Mouse (Mus musculus) C2C12 (cell line): ENCODE results near the gene Rfc2.

Experiments used
- CEBPB ChIP-seq: IDR thresholded peaks from one replicate; pipeline ENCODE4 v1.6.1; 2011; ENCODE audit warnings: low read depth, mild to moderate bottlenecking, control low read depth, moderate library complexity
- CTCF ChIP-seq: IDR thresholded peaks from one replicate; pipeline ENCODE4 v1.5.1; 2011; ENCODE audit not compliant: control insufficient read depth, insufficient read depth, insufficient read length
- MAX ChIP-seq: IDR thresholded peaks from one replicate; pipeline ENCODE4 v1.6.1; 2011; ENCODE audit warnings: mild to moderate bottlenecking, control low read depth
- MYOD1 ChIP-seq: IDR thresholded peaks from one replicate; pipeline ENCODE4 v1.6.1; 2011; ENCODE audit warnings: low read depth; ENCODE audit not compliant: control insufficient read depth, insufficient read length
- MYOG ChIP-seq: IDR thresholded peaks from one replicate; pipeline ENCODE4 v1.6.1; 2011; ENCODE audit not compliant: control insufficient read depth, insufficient read length; ENCODE audit errors: extremely low read depth
- USF1 ChIP-seq: IDR thresholded peaks from one replicate; pipeline ENCODE4 v1.6.1; 2011; ENCODE audit warnings: low read depth, mild to moderate bottlenecking, control low read depth, moderate library complexity

GRCm38 (mm10) chr5:134553951-134554546 is 27.1 kb upstream of the Rfc2 start:
- TF ChIP-seq CTCF (no peak), MYOD1 (no peak), USF1 (no peak), CEBPB (no peak), MAX (no peak), MYOG (no peak)
